Mouse (Mus musculus) limb, embryonic 11.5 days (tissue): Measurements from ENCODE around the gene Ehmt2. TPM values are rescaled to one million over a fixed set of nuclear protein-coding genes. Genes with fewer than 3 reads are reported as not detected.

Source experiments
- ATAC-seq: fragments of 200-750 bp; cut with Nextera tagmentation; 2 replicates; pipeline ENCODE4 v1.8.0; 2017; ENCODE audit warnings: low read depth; ENCODE audit not compliant: insufficient number of reproducible peaks, low FRiP score, low TSS enrichment
- DNase-seq: peaks from one replicate; pipeline ENCODE4 v3.0.0-alpha.2; 2015; ENCODE audit warnings: low spot score
- H3K27ac ChIP-seq: fragments of 300-500 bp; sonication (generic); replicated peaks from 2 replicates; pipeline ENCODE4 v1.5.1; 2014; ENCODE audit warnings: low read depth, mild to moderate bottlenecking, low read length
- H3K27me3 ChIP-seq: fragments of 300-500 bp; sonication (generic); 2 replicates; pipeline ENCODE4 v1.6.1; 2014; ENCODE audit warnings: mild to moderate bottlenecking, low read length, mixed read lengths; ENCODE audit not compliant: control insufficient read depth, insufficient read depth
- H3K36me3 ChIP-seq: fragments of 300-500 bp; sonication (generic); 2 replicates; pipeline ENCODE4 v1.6.1; 2014; ENCODE audit warnings: mild to moderate bottlenecking, low read length, moderate library complexity, mixed read lengths; ENCODE audit not compliant: control insufficient read depth, insufficient read depth
- H3K4me1 ChIP-seq: fragments of 300-500 bp; sonication (generic); 2 replicates; pipeline ENCODE4 v1.6.1; 2014; ENCODE audit warnings: low read length, mixed read lengths; ENCODE audit not compliant: control insufficient read depth, insufficient read depth
- H3K4me2 ChIP-seq: fragments of 300-500 bp; sonication (generic); 2 replicates; pipeline ENCODE4 v1.6.1; 2014; ENCODE audit warnings: low read depth, mild to moderate bottlenecking, moderate library complexity; ENCODE audit not compliant: severe bottlenecking
- H3K4me3 ChIP-seq: fragments of 300-500 bp; sonication (generic); 2 replicates; pipeline ENCODE4 v1.5.1; 2014; ENCODE audit warnings: low read depth, low read length
- H3K9ac ChIP-seq: fragments of 300-500 bp; sonication (generic); 2 replicates; pipeline ENCODE4 v1.6.1; 2014; ENCODE audit warnings: mild to moderate bottlenecking, low read length
- H3K9me3 ChIP-seq: fragments of 300-500 bp; sonication (generic); 2 replicates; pipeline ENCODE4 v1.6.1; 2016; ENCODE audit warnings: low read length; ENCODE audit not compliant: control insufficient read depth
- WGBS: fragments of 180-500 bp; shearing (Covaris S2); extraction: QIAGEN DNeasy Blood & Tissue Kit; methylation state at CpG from one replicate; pipeline ENCODE4 v1.1.7; 2014; 5-methylcytosine and 5-hydroxymethylcytosine counted together
- polyA plus RNA-seq: library from polyadenylated mRNA; unstranded; fragments of >200 nt; fragmentation: Nextera tagmentation; extraction: Ambion mirVana; gene quantifications from 2 replicates; pipeline ENCODE4 v1.2.1, GENCODE M21; 2014

Ehmt2 gene
- polyA plus RNA-seq, 1 experiment from 2014 or later = 78.9 TPM

DNA sequence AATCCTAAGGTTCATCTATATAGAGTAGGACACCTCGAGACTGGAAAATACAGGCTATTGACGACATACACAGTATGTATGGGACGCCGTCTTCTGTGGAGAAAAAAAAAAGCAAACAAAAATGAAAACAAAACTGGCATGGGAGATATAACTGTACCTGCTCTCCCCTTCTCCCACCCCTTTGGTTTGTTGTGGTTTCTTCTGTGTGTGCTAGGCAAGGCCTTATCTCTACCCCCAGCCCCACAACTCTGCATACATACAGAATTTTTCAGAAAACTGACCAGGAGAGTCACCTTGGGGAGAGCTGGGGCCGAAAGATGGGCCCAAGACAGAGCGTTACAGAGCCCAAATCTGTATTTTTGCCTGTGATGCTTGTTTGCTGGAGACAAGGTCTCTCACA lies 13.6 kb upstream of the Ehmt2 start:
- ATAC-seq (no peak), DNase-seq (no peak)
- Histone ChIP-seq H3K36me3 (no peaks in the 10 kb centered on the region), H3K4me3 (no peak overlapping the region), H3K4me2 (no peak overlapping the region), H3K9ac (no peak overlapping the region), H3K9me3 (no peaks in the 10 kb centered on the region), H3K27ac (no peak overlapping the region), H3K27me3 (no peaks in the 10 kb centered on the region), H3K4me1 (no peaks in the 10 kb centered on the region)
- WGBS = 93% methylated on average over 6 of the region's 6 CpGs

- Histone ChIP-seq H3K9ac (no peak overlapping the region), H3K27me3 (no peaks in the 10 kb centered on the region), H3K4me2 (no peak overlapping the region), H3K4me1 (no peaks in the 10 kb centered on the region), H3K4me3 (no peak overlapping the region), H3K9me3 (no peaks in the 10 kb centered on the region), H3K27ac (no peak overlapping the region), H3K36me3 (no peaks in the 10 kb centered on the region)
- ATAC-seq (no peak), DNase-seq (no peak)
- 79% methylated on average over 3 of the region's 3 CpGs for WGBS
Measured at GRCm38 (mm10) chr17:34885615-34886014, 12.7 kb upstream of the Ehmt2 start.

GRCm38 (mm10) chr17:34887942-34888341 lies 10.3 kb upstream of the Ehmt2 start:
- Histone ChIP-seq H3K27ac (no peak overlapping the region), H3K9ac (no peak overlapping the region), H3K36me3 (no peaks in the 10 kb centered on the region), H3K9me3 (no peaks in the 10 kb centered on the region), H3K27me3 (no peaks in the 10 kb centered on the region), H3K4me3 (no peak overlapping the region), H3K4me2 (no peak overlapping the region), H3K4me1 (no peaks in the 10 kb centered on the region)
- no peak for DNase-seq
- 85% methylated on average over 5 of the region's 5 CpGs for WGBS
- no peak for ATAC-seq

- 86% methylated on average over 12 of the region's 12 CpGs for WGBS
- Histone ChIP-seq H3K36me3 (no peaks in the 10 kb centered on the region), H3K27me3 (no peaks in the 10 kb centered on the region), H3K4me1 (peaks cover 7% of the 10 kb centered on the region; the same call in 1 of the 2 replicates), H3K9me3 (no peaks in the 10 kb centered on the region), H3K9ac (no peak overlapping the region), H3K4me3 (no peak overlapping the region), H3K4me2 (no peak overlapping the region), H3K27ac (no peak overlapping the region)
- ATAC-seq = no peak
- no peak for DNase-seq
Measured at GRCm38 (mm10) chr17:34890074-34890743, 8.1 kb upstream of the Ehmt2 start.

DNA sequence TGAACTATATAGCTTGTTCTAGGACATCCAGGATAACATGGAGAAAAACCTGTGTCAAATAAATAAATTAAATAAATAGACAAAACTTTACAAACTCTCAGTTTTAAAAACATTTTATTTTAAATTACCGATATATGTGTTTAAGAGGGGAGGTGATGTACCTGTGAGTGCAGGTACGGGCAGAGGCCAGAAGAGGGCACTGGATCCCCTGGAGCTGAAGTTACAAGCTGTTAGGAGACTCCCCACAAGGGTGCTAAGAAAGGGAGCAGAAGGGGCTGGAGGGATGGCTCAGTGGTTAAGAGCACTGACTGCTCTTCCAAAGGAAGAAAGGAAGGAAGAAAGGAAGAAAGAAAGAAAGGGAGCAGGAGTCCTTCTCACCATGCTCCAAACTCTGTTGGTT lies 6.9 kb upstream of the Ehmt2 start:
- DNase-seq = no peak
- Histone ChIP-seq H3K4me2 (no peak overlapping the region), H3K36me3 (peaks cover 7% of the 10 kb centered on the region), H3K9me3 (no peaks in the 10 kb centered on the region), H3K27ac (no peak overlapping the region), H3K4me1 (peaks cover 7% of the 10 kb centered on the region; the same call in 1 of the 2 replicates), H3K27me3 (no peaks in the 10 kb centered on the region), H3K4me3 (no peak overlapping the region), H3K9ac (no peak overlapping the region)
- WGBS = 88% methylated on average over 2 of the region's 2 CpGs
- no peak for ATAC-seq

- Histone ChIP-seq H3K9me3 (no peaks in the 10 kb centered on the region), H3K4me3 (peak overlapping the region; percentile 83; the same call in 1 of the 2 replicates), H3K27me3 (no peaks in the 10 kb centered on the region), H3K27ac (no peak overlapping the region), H3K36me3 (peaks cover 8% of the 10 kb centered on the region), H3K4me2 (peak overlapping the region; percentile 54), H3K9ac (peak overlapping the region; percentile 93), H3K4me1 (peaks cover 15% of the 10 kb centered on the region; the same call in 1 of the 2 replicates)
- no peak for DNase-seq
- 72% methylated on average over 12 of the region's 12 CpGs for WGBS
- no peak for ATAC-seq
Measured at GRCm38 (mm10) chr17:34893072-34893824, 5.0 kb upstream of the Ehmt2 start.

DNA sequence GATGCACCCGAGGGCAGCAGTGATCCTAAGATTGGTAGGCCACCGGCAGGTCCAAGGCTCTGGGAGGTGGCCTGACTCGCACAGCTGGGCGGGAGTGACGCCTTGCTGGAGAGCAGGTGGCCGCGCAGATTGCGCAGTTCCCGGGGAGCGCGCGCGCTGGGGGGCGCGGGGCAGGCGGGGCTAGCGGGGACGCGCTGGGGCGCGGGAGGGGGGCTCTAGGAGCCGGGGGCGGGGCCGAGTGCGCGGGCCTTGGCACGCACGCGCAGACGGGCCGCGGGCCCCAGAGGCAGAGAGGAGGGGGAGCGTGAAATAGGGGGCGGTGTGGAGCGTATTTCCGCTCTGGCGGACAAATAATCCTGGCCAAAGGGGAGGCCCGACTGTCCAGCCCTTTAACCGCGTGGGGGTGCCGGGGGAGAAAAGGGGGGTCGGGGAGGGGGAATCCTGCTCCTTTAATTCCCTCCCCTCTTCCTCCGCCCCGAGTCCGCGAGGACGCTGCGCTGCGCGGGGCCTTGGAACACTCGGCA lies 4.1 kb upstream of the Ehmt2 start:
- H3K27ac ChIP-seq = peak overlapping the region; percentile 90
- peak overlapping the region; percentile 83 for H3K4me3 ChIP-seq
- peak overlapping the region; percentile 89 for H3K4me2 ChIP-seq
- peaks cover 8% of the 10 kb centered on the region for H3K36me3 ChIP-seq
- DNase-seq = peak; percentile 96
- H3K9me3 ChIP-seq = no peaks in the 10 kb centered on the region
- ATAC-seq = peak; percentile 87
- 0% methylated on average over 33 of the region's 51 CpGs for WGBS
- H3K4me1 ChIP-seq = peaks cover 15% of the 10 kb centered on the region; the same call in 1 of the 2 replicates
- no peaks in the 10 kb centered on the region for H3K27me3 ChIP-seq
- peak overlapping the region; percentile 93 for H3K9ac ChIP-seq

GRCm38 (mm10) chr17:34894801-34895530 lies 3.3 kb upstream of the Ehmt2 start:
- Histone ChIP-seq H3K27me3 (no peaks in the 10 kb centered on the region), H3K9me3 (no peaks in the 10 kb centered on the region), H3K4me2 (peak overlapping the region; percentile 89), H3K9ac (peak overlapping the region; percentile 93), H3K4me3 (peak overlapping the region; percentile 83), H3K4me1 (peaks cover 15% of the 10 kb centered on the region; the same call in 1 of the 2 replicates), H3K27ac (peak overlapping the region; percentile 90), H3K36me3 (peaks cover 8% of the 10 kb centered on the region)
- DNase-seq (peak; percentile 64), ATAC-seq (0 out of 2 replicates have a peak, but pooled peaks have one; percentile 8)
- 12% methylated on average over 38 of the region's 51 CpGs for WGBS
